Mouse (Mus musculus) ES-Bruce4 (cell line): ENCODE data around the gene Snorc. TPM values are rescaled to one million over a fixed set of nuclear protein-coding genes. Genes with fewer than 3 reads are reported as not detected.
"Not testable (repeated sequence)": the region's sequence is repeated elsewhere in the genome, so short reads cannot be mapped to it uniquely, and the experiment has no call there.

Experiments used
- H3K27ac ChIP-seq: 2 replicates; pipeline ENCODE4 v1.5.1; 2012; ENCODE audit warnings: low read length, inconsistent platforms; ENCODE audit not compliant: insufficient read depth
- H3K27me3 ChIP-seq: 2 replicates; pipeline ENCODE4 v1.6.1; 2012; ENCODE audit warnings: mild to moderate bottlenecking, low read length, inconsistent platforms; ENCODE audit not compliant: control insufficient read depth, poor library complexity, insufficient read depth, severe bottlenecking
- H3K36me3 ChIP-seq: 2 replicates; pipeline ENCODE4 v1.6.1; 2012; ENCODE audit warnings: inconsistent platforms, mild to moderate bottlenecking, low read length, moderate library complexity; ENCODE audit not compliant: control insufficient read depth, poor library complexity, insufficient read depth, severe bottlenecking
- H3K4me1 ChIP-seq: one replicate; pipeline ENCODE4 v1.8.1; 2011; ENCODE audit warnings: low read length; ENCODE audit not compliant: control insufficient read depth, insufficient read depth
- H3K4me3 ChIP-seq: 2 replicates; pipeline ENCODE4 v1.5.1; 2011; ENCODE audit warnings: low read depth, mild to moderate bottlenecking, low read length
- H3K9ac ChIP-seq: 2 replicates; pipeline ENCODE4 v1.6.1; 2012; ENCODE audit warnings: low read depth, mild to moderate bottlenecking, inconsistent platforms; ENCODE audit not compliant: poor library complexity, severe bottlenecking
- H3K9me3 ChIP-seq: replicated peaks from 2 replicates; pipeline ENCODE4 v1.6.1; 2012; ENCODE audit warnings: mild to moderate bottlenecking, low read length, inconsistent platforms; ENCODE audit not compliant: control insufficient read depth, poor library complexity, insufficient read depth, severe bottlenecking
- CTCF ChIP-seq: IDR thresholded peaks from one replicate; pipeline ENCODE4 v1.8.1; 2011; ENCODE audit warnings: low read depth, low read length
- EP300 ChIP-seq: IDR thresholded peaks from 2 replicates; pipeline ENCODE4 v1.6.1; 2011; ENCODE audit warnings: low read depth, low read length; ENCODE audit not compliant: insufficient read depth
- POLR2A ChIP-seq: IDR thresholded peaks from one replicate; pipeline ENCODE4 v1.8.1; 2011; ENCODE audit warnings: low read length; ENCODE audit not compliant: insufficient read depth
- polyA plus RNA-seq: library from polyadenylated mRNA; stranded (reverse); fragments of >200 nt; gene quantifications from 2 replicates; pipeline ENCODE4 v1.2.4, GENCODE M21; 2011; ENCODE audit warnings: low read depth; ENCODE audit not compliant: missing spikeins, insufficient read depth, insufficient read length

Snorc gene
- polyA plus RNA-seq, 1 experiment: not detected

GRCm38 (mm10) chr1:87458045-87458444 is 12.0 kb upstream of the Snorc start:
- Histone ChIP-seq H3K9me3 (peaks cover 7% of the 10 kb centered on the region), H3K27me3 (no peaks in the 10 kb centered on the region), H3K36me3 (no peaks in the 10 kb centered on the region), H3K27ac (no peak overlapping the region), H3K4me3 (no peak overlapping the region), H3K9ac (no peak overlapping the region), H3K4me1 (no peaks in the 10 kb centered on the region)
- TF ChIP-seq CTCF: no peak
- TF ChIP-seq POLR2A: no peak
- TF ChIP-seq EP300: no peak

GRCm38 (mm10) chr1:87459856-87460255 is 10.2 kb upstream of the Snorc start:
- H3K36me3 ChIP-seq, H3K27ac ChIP-seq, H3K9me3 ChIP-seq, H3K27me3 ChIP-seq, H3K9ac ChIP-seq, H3K4me3 ChIP-seq, H3K4me1 ChIP-seq: not testable (repeated sequence)

DNA sequence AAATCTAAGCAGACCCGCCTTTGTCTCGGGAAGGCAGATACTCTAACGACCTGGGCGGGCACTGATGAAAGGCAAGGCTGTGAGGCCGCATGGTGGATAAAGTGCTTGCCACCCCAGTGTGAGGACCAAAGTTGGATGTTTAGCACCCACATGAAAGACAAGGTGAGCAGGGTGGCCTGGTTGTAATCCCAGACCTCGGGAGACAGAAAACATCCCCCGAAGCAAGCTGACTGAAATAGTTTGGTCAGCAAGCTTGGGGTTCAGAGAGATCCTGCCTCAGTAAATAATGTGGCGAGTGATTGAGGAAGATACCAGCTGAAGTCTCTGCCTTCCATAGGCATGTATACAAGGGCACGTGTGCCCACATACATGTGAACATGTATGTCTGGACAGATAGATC is 2.6 kb upstream of the Snorc start:
- Histone ChIP-seq H3K4me3 (no peak overlapping the region), H3K27ac (no peak overlapping the region), H3K9ac (no peak overlapping the region), H3K36me3 (no peaks in the 10 kb centered on the region), H3K4me1 (no peaks in the 10 kb centered on the region), H3K27me3 (no peaks in the 10 kb centered on the region), H3K9me3 (no peaks in the 10 kb centered on the region)
- TF ChIP-seq POLR2A (no peak), CTCF (no peak), EP300 (no peak)

GRCm38 (mm10) chr1:87468321-87468720 is 1.8 kb upstream of the Snorc start:
- Histone ChIP-seq H3K4me1 (no peaks in the 10 kb centered on the region), H3K4me3 (no peak overlapping the region), H3K9me3 (no peaks in the 10 kb centered on the region), H3K36me3 (no peaks in the 10 kb centered on the region), H3K27me3 (no peaks in the 10 kb centered on the region), H3K27ac (no peak overlapping the region), H3K9ac (no peak overlapping the region)
- TF ChIP-seq POLR2A: no peak
- TF ChIP-seq CTCF: no peak
- TF ChIP-seq EP300: no peak

DNA sequence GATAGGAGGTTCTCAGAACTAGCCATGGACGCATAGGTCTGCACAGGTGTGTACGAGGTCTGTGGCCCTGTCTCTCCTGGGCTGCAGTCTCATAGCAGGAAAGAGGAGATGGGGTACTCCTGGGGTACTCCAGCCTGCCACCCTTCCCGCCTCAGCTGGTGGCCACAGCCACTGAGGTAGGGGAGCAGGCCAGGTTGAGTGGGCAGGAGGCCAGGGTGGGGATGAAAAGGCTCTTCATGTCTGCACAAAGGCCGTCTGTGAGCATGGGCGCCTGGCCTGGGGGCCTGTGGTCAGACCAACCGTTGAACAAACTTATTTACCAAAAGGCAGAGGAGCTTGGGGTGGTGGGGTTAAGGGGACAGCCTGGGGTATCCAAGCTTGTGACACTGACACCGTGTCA is 1.8 kb downstream of the Snorc start:
- Histone ChIP-seq H3K9me3 (no peaks in the 10 kb centered on the region), H3K27ac (no peak overlapping the region), H3K4me3 (no peak overlapping the region), H3K27me3 (no peaks in the 10 kb centered on the region), H3K9ac (no peak overlapping the region), H3K36me3 (no peaks in the 10 kb centered on the region), H3K4me1 (no peaks in the 10 kb centered on the region)
- TF ChIP-seq EP300 (no peak), POLR2A (no peak), CTCF (no peak)

- no peak overlapping the region for H3K4me3 ChIP-seq
- TF ChIP-seq POLR2A (no peak), CTCF (no peak), EP300 (no peak)
- H3K27me3 ChIP-seq: no peaks in the 10 kb centered on the region
- H3K36me3 ChIP-seq: no peaks in the 10 kb centered on the region
- H3K4me1 ChIP-seq: no peaks in the 10 kb centered on the region
- H3K9me3 ChIP-seq: no peaks in the 10 kb centered on the region
- no peak overlapping the region for H3K27ac ChIP-seq
- no peak overlapping the region for H3K9ac ChIP-seq
Measured at GRCm38 (mm10) chr1:87472576-87472975, 2.5 kb downstream of the Snorc start.
